Mouse (Mus musculus) CD8-positive naive resting alpha-beta T cell, adult 2 months (primary cell): Measurements from ENCODE around the gene Pih1d2.

Experiments
- DNase-seq, 2 experiments: peaks; one replicate each; pipeline ENCODE4 v3.0.0; 2022; ENCODE audit warnings: low read depth in 2 of 2, low spot score in 2 of 2

The Pih1d2 gene

DNA sequence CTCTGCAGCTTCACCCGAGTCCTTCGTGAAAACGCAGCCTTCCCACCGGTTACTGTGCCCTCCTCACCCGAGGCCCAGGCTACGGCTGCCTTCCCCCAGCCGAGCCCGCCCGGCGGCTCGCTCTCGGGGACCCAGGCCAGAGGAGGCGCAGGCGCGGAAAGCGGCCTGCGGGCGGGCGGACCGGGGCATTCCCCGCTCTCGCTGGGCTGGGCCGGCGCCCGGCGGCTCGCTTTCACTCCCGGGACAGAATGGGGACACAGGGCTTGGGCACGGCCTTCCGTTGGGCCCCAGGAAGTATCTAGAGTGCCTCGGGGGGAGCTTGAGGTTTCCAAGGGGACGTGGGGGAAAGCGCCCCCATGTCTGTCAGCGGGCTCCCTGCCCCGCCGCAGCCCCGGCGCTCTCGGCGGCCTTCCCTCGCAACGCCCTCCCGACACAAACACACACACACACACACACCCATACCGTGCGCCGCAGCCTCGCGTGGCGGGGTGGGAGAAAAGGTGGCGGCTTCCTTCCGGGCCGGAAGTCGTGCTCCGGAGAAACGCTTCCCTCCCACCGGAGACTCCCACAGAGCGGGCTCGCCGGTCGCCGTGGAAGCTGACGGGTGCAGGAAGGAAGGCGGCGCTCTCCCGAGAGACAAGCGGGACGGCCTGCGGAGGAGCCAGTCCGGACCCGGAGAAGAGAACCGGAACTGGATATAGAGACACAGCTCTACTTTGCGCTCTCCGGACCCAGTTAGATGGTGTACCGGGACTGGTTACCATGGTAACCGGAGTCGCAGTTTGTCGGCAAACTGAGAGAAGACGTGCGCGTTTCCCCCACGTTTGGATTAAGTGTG is at the start of gene Pih1d2, which contains the start of gene Nkapd1:
Gene Pih1d2, plus strand, starts transcription at position 556 of the 838 bp plus-strand sequence.
Gene Nkapd1, minus strand, starts transcription at position 699 of the 838 bp plus-strand sequence.
- DNase-seq = peak; percentile 88 to 91

DNA sequence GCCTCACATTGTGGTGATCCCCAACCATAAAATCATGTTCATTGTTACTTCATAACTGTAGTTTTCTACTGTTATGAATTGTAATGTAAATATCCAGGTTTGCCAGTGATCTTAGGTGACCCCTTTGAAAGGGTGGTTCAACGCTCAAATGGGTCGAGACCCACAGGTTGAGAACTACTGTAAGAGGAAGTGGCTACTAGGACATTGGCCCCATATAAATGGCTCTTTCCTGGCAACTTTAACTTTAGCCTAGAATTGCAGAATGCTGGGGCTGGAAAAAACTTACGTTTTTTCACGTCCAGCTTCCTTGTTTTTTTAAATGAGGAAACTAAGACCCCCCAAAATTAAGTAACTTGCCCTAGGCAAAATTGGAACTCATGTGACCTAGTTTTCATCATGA is 49.7 kb upstream of the Pih1d2 start:
- DNase-seq = no peak

DNA sequence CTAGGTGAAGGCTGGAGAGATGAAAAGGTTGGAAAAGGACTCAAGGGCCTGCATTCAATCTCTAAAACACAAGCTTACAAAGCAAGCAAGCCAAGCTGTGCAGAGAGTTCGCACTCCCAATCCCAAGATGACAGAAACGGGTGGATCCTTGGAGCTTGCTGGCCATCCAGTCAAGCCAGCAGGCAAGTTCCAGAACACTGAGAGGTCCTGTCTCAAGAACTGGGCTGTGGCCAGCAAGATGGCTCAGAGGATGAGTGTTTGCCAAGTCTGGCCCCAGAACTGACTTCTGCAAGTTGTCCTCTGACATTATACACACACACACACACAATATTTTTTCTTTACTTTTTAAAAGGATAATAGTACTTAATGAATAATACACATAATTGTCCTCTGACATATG is 49.2 kb upstream of the Pih1d2 start:
- no peak for DNase-seq

DNA sequence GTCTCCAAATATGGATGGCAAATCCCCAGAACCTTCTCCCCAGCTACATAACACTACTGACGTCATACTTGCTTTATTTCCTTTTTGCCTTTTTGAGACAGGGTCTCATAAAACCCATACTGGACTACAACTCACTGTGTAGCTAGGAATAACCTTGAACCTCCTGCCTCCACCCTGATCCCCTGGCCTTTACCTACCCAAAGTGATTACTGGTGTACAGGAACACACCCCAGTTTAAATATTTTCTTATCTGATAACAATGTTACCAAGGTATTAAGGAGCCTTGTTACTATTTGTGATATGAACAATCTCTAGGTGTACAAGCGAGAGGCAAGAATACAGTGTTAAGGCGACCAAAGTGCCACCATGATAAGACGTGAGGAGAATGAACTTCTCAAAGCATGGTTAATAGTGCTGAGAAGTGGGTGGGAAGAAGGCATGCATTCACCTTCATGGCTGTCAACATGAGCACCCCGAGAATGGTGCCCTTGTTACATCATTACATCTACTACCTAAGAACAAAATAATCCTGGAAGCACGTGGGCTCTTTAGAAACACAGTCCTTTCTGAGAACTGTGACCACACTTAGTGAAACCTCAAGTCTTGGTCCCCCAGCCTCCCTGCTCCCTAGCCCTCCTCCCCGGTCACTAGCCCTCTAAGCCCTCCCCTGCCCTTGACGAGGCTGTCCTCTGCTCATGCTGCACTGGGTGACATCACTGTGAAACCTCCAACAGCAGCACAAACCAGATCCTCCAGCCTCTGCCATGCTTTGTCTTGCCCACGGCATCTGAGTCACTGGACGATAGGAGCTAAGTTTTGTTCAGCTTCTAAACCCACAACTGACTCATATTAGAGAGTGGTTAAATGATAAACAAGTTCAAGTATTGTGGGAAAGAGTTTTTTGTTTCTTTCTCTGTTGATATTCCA is 47.3 kb upstream of the Pih1d2 start:
- DNase-seq = no peak

DNA sequence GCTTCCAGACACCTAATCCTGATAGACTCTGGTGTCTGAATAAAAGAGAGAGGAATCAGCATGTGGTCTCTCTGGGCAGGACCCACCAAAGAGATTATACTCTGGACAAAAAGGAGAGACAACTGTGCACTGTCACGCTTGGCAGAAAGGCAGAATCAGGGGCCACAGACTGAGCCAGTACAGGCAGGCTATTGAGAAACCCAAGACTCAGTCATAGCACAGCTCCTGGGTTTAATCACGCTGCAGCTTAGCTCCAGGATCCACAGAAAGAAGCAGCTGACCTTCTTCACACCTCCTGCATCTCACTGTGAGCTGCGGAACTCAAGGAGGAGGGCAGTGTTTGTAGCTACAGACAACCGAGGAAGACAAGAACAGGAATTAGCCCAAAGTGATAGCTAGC is 36.8 kb upstream of the Pih1d2 start:
- no peak for DNase-seq

DNA sequence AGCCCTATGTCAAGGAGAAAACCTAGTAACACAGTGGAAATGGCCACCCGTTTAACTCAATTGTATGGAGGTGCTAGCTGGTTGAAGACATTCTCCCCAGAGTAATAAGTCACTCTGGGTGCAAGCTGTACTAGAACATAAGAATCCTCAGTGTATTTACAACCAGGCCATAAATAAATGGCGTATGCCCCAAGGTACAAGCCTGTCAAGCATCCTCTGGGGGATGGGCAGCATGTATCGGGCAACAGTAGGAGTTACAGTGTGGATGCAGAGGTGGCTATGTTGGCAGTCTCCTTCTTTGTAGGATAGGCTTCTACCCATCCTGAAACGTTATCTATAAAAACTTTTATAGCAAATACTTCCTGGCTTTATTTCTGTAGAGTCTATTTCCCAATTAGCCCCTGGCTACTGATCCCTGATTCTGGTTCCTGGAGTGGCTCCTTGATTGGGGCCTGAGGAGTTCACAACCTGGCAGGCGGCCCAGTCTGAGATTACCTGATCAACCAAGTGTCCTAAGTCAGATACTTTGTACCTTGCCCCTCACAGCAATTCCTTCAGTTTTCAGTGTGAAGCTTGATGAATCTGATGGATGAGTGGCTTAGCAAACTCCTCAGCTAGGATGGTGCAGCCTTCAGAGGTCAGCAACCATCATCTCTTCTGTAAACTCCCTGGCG is 31.8 kb upstream of the Pih1d2 start:
- no peak for DNase-seq

DNA sequence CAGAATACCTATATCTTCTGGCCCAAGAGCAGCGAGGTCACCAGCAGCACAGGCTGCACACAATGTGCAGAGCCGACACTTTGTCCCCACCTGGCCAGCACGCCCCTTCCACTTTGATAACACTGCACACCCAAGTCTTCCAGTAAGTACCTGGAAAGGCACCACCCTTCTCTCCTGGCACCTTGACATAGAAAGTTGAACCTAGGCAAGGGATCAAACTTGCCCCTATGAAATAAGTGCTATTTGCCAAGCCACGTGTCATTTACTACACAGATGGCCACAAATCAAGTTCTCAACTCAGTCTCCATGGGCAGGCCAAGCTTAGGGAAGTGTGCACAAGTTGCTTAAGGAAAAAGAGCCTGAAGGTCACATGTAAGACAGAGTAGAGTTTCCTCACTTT is 30.2 kb upstream of the Pih1d2 start:
- DNase-seq = no peak

DNA sequence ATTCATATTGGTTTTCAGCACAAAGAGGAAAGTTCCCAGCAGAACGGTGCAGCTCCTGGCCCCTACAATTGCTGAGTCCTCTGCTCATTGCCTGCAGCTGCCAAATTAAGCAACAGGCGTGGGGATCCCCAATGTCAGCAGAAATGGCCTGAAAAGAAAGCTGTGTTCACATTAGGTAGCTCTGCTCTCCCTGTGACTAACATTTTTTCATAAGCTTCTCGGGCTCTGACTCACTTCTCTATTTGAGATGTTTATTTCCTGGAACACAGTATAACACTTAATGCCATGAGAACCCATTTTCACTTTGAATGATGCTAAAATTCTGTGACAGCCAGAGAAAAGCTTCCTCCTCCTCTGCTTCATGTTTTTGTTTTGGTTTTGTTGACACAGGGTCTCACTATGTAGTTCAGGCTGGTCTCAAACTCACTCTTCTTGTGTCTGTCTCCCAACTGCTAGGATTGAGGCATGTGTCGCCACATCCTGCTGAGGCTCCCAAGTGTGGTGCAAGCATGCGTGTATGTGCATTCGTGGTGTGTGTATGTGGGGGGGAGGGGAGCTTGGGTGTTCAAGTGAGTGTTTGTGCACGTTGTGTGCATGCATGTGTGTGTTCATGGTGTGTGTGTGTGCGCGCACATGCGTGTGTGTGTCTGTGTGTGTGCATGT is 26.1 kb upstream of the Pih1d2 start:
- DNase-seq = no peak

DNA sequence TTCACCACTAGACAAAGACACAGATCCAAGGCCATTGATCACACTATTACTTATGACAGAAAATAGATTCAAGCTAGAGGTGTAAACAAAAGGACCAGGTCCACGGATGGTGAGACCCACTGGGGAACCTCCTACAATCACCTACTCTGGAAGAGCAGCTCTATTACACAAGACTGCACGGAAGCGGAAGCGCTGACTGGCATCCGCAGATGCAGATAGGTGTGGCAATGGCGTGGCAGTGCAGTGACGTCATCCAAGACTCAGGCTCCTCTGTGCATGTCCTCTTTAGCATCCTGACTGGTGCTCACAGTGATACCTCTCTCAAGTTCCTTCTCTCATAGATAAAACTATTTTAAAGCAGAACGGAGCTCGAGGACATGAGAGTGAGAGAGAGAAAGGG is 24.2 kb upstream of the Pih1d2 start:
- no peak for DNase-seq

DNA sequence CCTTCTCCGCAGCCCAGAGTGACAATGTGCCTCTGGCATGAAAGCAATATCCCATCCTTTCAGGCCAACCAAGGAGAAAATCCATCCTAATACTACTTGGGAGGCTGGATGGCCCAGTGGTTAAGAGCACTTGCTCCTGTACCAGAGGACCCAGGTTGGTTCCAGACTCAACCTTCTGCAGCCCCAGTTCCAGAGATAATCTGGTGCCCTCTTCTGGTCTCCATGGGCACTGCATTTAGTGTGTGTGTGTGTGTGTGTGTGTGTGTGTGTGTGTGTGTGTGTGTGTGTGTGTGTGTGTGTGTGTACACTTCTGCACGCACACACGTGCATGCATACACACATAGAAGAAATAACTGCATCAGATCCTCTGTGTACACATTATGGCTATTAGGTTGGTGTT is 23.6 kb upstream of the Pih1d2 start:
- peak; percentile 39 to 53 for DNase-seq

DNA sequence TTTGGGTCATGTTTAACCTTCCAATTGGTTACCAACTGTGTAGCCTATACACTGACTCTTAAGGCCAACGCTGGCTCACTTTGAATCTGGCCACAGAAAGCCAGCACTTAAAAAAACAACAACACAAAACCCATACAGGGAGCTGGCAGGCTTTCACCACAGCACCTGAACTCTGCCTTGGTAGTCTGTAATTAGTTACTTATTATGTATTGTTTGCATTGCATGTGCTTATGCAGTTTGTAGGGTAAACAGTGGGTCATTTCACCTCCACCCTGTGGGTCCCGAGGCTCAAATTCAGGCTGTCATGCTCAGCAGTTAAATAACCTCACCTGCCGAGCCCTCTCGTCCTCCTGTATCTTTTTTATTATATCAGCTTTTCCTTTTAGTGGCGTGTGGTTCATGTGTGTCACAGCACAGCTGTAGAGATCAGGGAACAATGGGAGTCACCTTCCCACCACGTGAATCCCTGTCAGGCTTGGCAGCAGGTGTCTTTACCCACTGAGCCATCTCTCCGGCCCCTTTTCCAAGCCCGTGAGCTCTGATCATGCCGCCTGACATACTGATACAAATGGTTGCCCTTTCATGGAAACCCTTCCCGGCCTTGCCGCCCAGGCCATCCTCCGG is 22.2 kb upstream of the Pih1d2 start:
- no peak for DNase-seq

DNA sequence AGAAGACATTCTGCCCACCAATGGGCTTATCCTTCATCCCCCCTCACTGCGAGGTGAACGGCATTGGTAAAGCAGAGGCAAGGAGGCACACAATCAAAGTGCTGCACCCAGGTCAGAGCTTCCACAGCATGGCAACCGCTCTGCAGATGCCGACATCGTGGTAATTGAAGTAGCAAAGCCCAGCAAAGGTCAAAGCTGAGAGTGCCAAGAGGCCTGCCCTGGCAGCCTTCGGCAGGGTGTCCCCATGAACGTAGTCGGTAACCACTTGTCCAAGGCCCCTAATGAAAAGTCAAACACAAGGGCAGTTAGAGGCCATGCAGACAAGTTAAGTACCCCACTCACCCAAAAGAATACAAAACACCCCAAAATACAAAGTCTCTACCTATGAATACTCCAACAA is 20.1 kb upstream of the Pih1d2 start:
- no peak for DNase-seq

DNA sequence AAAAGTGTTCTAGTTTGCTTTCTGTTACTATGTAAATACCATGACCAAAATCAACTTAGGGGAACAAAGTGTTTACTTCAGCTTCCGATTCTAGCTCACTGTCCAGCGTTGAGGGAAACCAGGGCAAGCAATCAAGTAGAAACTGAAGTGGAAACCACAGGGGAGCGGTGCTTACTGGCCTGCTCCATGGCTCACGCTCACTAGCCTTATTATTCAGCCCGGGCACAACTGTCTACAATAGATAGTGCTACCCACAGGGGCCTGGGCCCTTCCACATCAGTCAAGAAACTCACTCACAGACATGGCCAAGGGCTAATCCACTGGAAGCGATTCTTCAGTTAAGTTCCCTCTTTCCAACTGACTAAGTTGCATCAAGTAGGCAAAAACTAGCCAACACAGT is 15.6 kb upstream of the Pih1d2 start:
- no peak for DNase-seq

DNA sequence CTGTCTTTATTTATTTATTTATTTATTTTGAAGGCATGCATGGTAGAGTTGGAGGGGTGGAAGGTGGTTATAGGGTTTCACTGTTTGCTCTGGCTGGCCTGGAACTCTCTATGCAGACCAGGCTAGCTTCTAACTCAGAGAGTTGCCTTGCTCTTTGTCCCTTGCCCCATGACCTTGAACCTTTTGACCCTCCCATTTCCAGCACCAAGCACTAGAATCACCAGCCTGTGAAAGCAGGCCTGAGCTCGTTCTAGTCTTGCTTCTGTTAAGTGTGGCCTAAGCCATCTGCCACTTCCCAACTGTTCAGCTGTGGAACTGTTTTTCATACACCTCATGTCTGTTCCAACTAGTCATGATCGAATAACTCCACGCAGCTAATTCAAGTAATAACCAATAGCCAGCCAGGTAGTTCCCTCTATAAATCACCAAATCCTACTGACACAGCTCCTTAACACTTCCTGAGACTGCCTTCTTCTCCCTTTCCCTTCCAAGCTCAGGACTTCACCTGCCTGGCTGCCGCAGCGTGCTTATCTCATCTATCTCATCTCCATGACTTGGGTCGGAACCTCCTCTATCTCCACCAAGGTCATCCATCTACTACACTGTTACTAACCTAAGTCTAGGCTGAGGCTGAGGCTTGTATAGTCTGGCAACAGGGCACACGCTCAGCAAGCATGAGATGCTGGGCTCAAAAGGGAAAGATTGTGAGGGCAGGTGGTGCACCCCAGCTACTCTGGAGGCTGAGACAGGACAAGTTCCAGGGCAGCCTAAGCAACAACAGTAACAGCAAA is 14.9 kb upstream of the Pih1d2 start:
- no peak for DNase-seq

DNA sequence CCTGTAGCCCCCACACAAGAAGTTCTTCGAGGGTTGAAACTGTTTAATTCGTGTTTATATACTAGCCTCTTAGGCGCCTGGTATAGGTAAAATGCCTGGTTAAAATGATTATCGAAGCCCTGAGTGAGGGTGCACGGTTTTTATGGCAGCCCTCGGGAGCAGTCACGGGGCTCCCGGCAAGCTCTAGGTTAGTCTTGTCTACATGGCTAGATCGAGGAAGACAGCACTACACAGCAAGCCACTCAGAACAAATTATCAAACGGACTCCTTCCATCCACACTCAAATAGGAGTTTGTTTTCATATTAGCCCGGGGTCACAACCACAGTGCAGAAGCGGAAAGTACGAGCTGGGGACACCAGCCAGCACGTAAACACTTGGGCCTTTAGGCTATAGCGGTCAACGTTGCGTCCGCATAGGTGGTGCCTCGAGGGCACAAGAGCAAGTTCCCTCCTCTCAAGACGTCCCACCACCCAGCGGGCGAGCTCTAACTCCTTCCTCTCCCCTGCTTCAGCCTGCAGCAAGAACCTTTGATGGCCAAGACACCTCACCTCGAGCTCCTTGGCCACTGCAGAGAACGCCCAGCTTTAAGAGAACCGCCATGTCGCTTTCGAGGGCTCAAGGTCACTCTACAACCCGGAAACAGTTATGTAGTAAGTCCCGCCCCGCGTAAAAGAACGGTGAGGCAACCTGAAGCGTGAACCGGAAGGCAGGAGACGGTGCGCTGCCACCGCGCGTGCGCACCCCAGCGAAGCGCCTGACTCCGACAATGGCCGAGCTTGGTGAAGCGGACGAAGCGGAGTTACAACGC is 13.7 kb upstream of the Pih1d2 start, which contains the start of the genes Sdhd and Timm8b:
Gene Sdhd, minus strand, starts transcription at position 624 of the 809 bp plus-strand sequence.
Gene Timm8b, plus strand, starts transcription at position 722 of the 809 bp plus-strand sequence.
- peak; percentile 90 for DNase-seq

DNA sequence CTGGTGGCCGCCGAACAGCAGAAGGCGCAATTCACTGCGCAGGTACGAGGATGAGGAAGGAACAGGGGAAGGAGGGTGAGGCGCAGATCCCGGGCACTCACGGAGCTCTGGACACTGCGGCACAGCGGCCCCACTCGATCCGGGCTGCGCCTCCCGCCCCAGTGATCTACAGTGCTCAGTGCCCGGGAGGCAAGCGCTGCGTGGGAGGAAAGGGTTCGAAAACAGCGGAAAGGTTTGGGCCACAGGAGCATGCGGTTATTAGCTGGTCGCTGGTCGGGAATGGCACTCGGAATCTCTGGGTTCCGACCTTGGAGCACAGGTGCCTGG is 13.2 kb upstream of the Pih1d2 start:
- DNase-seq = no peak

DNA sequence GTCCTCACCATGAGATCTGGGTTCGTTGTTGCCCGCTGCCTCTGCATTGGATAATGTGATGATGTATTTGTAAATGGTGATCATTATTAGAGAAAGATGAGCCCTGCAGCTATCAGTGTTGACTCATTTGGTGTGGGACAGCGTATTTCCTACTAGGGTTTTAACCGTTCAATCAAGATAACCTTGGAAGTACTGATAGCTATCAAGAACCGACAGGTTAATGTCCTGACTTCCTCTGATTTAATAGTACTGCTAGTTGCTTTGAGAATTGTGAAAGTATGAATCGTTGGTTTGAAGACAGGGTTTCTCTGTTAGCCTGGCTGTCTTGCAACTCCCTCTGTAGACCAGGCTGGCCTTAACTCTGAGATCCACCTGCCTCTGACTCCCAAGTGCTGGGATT is 12.8 kb upstream of the Pih1d2 start:
- no peak for DNase-seq

DNA sequence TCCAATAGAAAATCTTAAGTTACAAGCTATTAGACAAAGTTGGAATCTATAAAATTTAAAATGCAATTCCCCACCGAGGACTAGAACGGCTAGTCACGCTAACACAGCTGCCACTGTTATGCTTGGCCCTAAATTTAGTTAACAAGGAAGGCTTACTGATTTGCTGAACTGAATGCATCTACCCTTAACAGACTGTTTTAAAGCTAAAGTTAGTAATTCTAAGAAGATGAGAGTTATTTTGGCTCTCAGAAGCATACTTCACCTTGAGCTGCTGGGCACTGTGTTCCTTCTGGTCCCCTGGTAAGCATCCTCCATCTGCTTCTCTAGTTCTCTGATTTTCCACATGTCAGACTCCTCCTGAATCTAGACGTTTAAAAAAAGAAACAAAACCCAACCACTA is 5.0 kb upstream of the Pih1d2 start:
- DNase-seq = no peak

DNA sequence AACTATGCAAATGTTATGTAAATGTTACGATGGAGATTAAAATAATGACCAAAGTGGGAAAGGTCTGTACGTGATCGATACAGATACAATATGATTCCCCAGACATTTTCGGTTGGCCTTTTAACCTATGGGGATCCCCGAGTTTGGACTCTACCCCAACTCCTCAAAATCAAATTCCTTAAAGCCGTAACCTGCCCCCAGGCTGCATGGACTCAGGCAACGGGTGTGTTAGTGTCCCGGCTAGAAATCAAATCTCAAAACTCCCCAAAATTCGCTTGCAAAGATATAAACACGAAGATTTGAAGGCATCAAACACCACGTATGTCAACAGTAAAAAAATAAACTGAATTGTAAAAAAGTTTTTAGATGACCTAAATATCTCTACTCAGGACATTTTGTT is 960 bp upstream of the Pih1d2 start:
- DNase-seq = no peak
